Mouse (Mus musculus) heart, embryonic 10.5 days (tissue): ENCODE results near the gene Rasl12. TPM values are rescaled to one million over a fixed set of nuclear protein-coding genes. Genes with fewer than 3 reads are reported as not detected.

Experiments used
- DNase-seq: peaks from one replicate; pipeline ENCODE4 v3.0.0-alpha.2; 2017; ENCODE audit warnings: low spot score
- H3K27ac ChIP-seq: fragments of 300-500 bp; sonication (generic); 2 replicates; pipeline ENCODE4 v1.5.1; 2016; ENCODE audit warnings: mild to moderate bottlenecking
- H3K27me3 ChIP-seq: fragments of 300-500 bp; sonication (generic); 2 replicates; pipeline ENCODE4 v1.6.1; 2016; ENCODE audit warnings: mild to moderate bottlenecking; ENCODE audit not compliant: poor library complexity, insufficient read depth, severe bottlenecking
- H3K36me3 ChIP-seq: fragments of 300-500 bp; sonication (generic); 2 replicates; pipeline ENCODE4 v1.6.1; 2016; ENCODE audit warnings: mild to moderate bottlenecking, moderate library complexity
- H3K4me1 ChIP-seq: fragments of 300-500 bp; sonication (generic); 2 replicates; pipeline ENCODE4 v1.6.1; 2016; ENCODE audit warnings: mild to moderate bottlenecking
- H3K4me3 ChIP-seq: fragments of 300-500 bp; sonication (generic); 2 replicates; pipeline ENCODE4 v1.5.1; 2016; ENCODE audit warnings: mild to moderate bottlenecking, moderate library complexity
- H3K9me3 ChIP-seq: fragments of 300-500 bp; sonication (generic); 2 replicates; pipeline ENCODE4 v1.6.1; 2016; ENCODE audit warnings: mild to moderate bottlenecking, moderate library complexity
- WGBS: fragments of 180-500 bp; shearing (Covaris S2); methylation state at CpG from one replicate; pipeline ENCODE4 v1.1.7; 2016; 5-methylcytosine and 5-hydroxymethylcytosine counted together
- polyA plus RNA-seq: library from polyadenylated mRNA; unstranded; fragments of >200 nt; fragmentation: Nextera tagmentation; extraction: Ambion mirVana; gene quantifications from 2 replicates; pipeline ENCODE4 v1.2.1, GENCODE M21; 2016

The Rasl12 gene
- polyA plus RNA-seq, 1 experiment from 2014 or later: 3.9 TPM

DNA sequence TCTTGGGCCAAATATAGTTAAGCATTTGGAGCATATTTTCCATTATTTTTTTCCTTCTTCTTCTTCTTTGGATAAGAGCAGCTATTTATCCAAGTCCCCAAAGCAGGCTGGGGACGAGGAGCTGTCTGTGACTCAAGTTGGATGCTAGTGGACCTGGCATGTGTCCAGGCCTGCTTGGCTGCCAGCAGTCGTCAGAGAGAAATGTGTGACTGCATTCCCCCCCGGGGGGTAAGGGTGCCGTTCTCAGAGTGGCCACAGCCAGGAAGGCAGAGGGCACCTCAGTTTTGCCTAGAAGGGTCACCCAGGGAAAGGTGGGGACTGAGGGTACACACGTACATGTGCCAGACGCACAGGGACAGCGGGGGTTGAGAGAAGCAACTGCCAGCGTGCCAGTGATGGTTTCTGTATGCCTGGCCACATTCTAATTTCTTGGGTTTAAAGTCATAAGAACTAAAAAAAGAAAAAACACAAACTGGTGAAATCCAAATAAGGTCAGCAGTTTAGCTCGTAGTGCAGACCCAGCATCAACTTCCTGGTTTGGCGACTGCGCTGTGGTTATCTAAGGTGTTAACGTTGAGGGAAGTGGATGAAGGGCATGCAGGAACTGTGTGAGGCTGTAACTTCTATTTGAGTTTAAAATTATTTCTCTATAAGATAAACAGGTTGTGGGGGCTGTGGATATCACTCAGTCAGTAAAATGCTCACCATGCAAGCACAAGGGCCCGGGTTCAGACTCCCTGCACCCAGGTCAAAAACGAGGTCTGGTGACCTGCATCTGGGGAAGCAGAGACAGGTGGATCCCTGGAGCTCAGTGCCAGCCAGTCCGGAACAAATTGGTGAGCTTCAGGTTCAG is 6.3 kb downstream of the Rasl12 start:
- Histone ChIP-seq H3K36me3 (no peaks in the 10 kb centered on the region), H3K27ac (no peak overlapping the region), H3K4me3 (no peak overlapping the region), H3K4me1 (0 out of 2 replicates have a peak, but pooled peaks cover 4% of the 10 kb centered on the region), H3K9me3 (no peaks in the 10 kb centered on the region), H3K27me3 (no peaks in the 10 kb centered on the region)
- DNase-seq: no peak
- 65% methylated on average over 15 of the region's 15 CpGs for WGBS

DNA sequence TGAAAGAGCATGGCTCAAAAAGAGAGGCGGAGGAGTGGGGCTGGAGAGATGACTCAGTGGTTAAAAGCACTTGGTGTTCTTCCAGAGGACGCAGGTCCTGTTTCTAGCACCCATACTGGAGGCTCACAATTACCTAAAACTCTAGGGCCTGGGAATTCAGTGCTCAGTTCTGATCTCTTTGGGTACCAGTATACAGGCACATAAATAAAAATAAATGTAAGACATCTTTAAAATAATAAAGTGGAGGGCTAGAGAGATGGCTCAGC is 6.8 kb downstream of the Rasl12 start:
- H3K9me3 ChIP-seq: no peaks in the 10 kb centered on the region
- 82% methylated on average over 2 of the region's 2 CpGs for WGBS
- H3K27ac ChIP-seq: no peak overlapping the region
- 0 out of 2 replicates have a peak, but pooled peaks cover 4% of the 10 kb centered on the region for H3K4me1 ChIP-seq
- no peak overlapping the region for H3K4me3 ChIP-seq
- H3K36me3 ChIP-seq: no peaks in the 10 kb centered on the region
- H3K27me3 ChIP-seq: no peaks in the 10 kb centered on the region
- DNase-seq: no peak

DNA sequence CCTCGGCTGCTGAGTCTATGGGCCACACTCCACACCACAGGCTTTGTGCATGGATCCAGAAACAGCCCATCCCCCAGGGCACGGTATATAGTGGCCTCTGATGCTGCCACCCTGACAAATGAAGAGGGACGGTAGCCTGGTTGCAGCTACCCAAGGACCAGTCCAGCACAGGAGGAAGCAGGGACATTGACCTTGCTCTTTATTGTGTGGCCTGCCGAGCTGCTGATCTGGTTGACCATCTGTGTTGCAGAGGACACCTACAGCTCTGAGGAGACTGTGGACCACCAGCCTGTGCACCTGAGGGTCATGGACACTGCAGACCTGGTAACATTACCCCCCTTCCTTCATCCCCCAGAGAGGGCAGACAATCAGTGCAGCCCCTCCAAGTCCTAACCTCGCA is 9.0 kb downstream of the Rasl12 start:
- no peaks in the 10 kb centered on the region for H3K9me3 ChIP-seq
- WGBS: 76% methylated on average over 5 of the region's 5 CpGs
- H3K36me3 ChIP-seq: no peaks in the 10 kb centered on the region
- no peak overlapping the region for H3K4me3 ChIP-seq
- H3K4me1 ChIP-seq: 0 out of 2 replicates have a peak, but pooled peaks cover 4% of the 10 kb centered on the region
- no peaks in the 10 kb centered on the region for H3K27me3 ChIP-seq
- H3K27ac ChIP-seq: no peak overlapping the region
- DNase-seq: no peak

DNA sequence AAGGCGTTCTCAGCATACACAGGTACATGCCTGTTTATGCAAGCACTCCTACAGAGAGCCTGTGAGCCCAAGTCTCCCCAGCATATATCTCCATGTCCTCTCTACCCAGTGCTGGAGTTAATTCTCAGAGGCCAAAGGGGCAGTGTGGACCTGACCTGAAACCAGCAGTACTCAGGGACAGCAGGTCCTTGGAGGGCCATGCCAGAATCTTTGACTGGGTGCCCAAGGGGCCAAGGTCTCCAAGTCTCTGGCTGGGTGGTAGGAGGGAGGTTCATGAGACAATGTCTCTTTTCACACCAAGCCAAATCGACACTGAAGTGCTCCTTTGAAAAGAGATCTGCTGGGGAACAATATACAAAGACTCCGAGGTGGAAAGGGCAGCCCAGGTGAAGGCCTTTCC is 9.6 kb downstream of the Rasl12 start:
- Histone ChIP-seq H3K4me1 (0 out of 2 replicates have a peak, but pooled peaks cover 4% of the 10 kb centered on the region), H3K9me3 (no peaks in the 10 kb centered on the region), H3K27me3 (no peaks in the 10 kb centered on the region), H3K27ac (no peak overlapping the region), H3K4me3 (no peak overlapping the region), H3K36me3 (no peaks in the 10 kb centered on the region)
- no peak for DNase-seq
- 80% methylated on average over 3 of the region's 3 CpGs for WGBS

DNA sequence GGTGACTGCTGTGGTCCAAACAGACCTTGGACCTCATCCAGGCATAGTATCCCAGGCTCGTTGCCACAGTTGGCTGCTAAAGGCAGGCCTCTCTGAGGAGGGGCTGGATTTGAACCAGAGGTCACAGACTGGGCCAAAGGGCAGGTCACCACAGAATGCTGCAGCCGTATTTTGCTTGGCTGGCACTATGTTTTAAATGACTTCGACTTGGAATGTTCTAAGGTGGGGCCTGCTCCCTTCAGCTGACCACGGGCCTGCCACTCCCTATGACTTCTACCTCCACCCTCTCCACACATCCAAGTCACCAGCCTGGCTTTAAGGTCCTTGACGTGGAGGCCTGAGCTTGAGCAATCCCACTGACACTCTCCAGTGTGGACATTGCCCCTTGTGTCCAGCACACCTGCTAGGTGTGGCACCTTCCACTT is 10.6 kb downstream of the Rasl12 start:
- Histone ChIP-seq H3K4me3 (no peak overlapping the region), H3K36me3 (no peaks in the 10 kb centered on the region), H3K27me3 (no peaks in the 10 kb centered on the region), H3K9me3 (no peaks in the 10 kb centered on the region), H3K4me1 (0 out of 2 replicates have a peak, but pooled peaks cover 4% of the 10 kb centered on the region), H3K27ac (no peak overlapping the region)
- 71% methylated on average over 5 of the region's 5 CpGs for WGBS
- no peak for DNase-seq

DNA sequence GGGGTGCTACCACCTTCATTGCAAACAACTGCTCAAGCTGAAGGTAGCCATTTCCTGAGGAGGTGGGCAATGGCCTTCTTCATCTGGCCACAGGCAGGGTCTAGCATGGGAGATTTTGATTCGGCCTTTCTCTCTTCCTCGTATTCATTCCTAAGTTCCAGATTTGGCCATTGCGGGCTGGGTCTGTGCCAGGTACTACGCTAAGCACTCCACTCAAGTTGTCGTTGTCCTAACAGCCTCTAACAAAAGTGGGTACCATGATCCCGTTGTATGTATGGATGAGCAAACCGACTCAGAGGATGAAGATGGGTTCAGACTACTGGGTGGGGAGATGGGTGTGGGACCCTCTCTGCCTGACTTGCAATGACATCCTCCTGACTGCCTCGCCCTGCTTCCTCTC is 12.1 kb downstream of the Rasl12 start:
- H3K9me3 ChIP-seq: no peaks in the 10 kb centered on the region
- no peaks in the 10 kb centered on the region for H3K27me3 ChIP-seq
- DNase-seq: no peak
- 84% methylated on average over 8 of the region's 8 CpGs for WGBS
- no peaks in the 10 kb centered on the region for H3K36me3 ChIP-seq
- no peak overlapping the region for H3K27ac ChIP-seq
- H3K4me3 ChIP-seq: no peak overlapping the region
- H3K4me1 ChIP-seq: no peaks in the 10 kb centered on the region

DNA sequence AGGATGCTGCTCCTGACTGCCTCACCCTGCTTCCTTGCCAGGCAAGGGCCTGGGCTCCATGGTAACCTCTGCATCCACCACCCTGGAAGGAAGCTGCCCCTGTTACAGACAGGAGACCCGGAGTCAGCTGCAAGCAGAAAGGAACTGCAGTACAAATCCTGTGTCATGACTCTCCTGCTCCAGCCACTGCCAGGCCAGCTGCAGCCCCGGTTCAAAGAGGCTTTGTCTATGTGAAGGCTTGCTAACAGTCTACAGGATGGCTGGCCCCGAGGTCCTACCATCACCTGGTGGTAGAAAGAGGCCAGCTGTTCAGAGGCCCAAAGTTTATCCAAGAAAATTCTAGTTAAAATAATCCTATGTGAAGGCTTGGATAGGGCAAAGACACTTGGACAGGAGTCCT is 13.0 kb downstream of the Rasl12 start:
- Histone ChIP-seq H3K36me3 (no peaks in the 10 kb centered on the region), H3K27me3 (no peaks in the 10 kb centered on the region), H3K9me3 (no peaks in the 10 kb centered on the region), H3K27ac (no peak overlapping the region), H3K4me1 (no peaks in the 10 kb centered on the region), H3K4me3 (no peak overlapping the region)
- WGBS: 67% methylated on average over 3 of the region's 3 CpGs
- DNase-seq: no peak

DNA sequence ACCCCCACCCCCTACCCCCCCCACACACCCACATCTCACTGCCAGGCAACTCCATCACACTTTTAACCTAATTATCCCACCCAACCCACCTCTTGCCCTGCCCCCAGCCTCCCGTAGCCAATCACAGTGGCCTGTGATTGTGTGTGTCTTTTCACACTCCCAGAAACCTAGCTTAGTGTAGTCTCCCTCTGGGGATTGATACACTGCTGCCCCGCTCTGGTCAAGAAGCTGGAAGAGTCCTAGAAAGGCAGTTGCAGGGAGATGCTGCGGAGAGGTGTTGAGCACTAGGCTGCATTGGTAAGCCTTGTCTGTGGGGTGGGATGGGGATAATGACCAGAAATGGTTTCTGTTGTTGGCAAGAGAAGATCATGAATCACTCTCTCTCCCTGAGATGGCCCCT is 19.4 kb downstream of the Rasl12 start:
- WGBS: 33% methylated on average over 3 of the region's 3 CpGs
- Histone ChIP-seq H3K9me3 (no peaks in the 10 kb centered on the region), H3K27me3 (no peaks in the 10 kb centered on the region), H3K27ac (no peak overlapping the region), H3K4me1 (no peaks in the 10 kb centered on the region), H3K4me3 (no peak overlapping the region), H3K36me3 (no peaks in the 10 kb centered on the region)
- DNase-seq: no peak

DNA sequence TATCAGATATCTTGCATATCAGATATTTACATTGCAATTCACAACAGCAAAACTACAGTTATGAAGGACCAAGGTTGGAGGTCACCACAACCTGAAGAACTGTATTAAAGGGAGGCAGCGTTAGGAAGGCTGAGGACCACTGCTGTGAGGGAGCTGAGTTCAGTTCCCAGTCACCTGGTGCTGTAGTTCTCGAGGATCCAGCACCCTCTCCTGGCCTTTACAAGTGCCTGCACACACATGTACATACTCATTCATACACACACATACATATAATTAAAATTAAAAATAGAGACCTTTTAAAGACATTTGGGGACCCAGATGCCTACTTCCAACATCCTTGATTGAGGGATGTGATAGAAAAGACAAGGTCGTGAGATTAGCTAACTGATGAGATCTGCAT is 21.3 kb downstream of the Rasl12 start:
- 70% methylated on average over 3 of the region's 3 CpGs for WGBS
- no peak overlapping the region for H3K4me3 ChIP-seq
- no peaks in the 10 kb centered on the region for H3K27me3 ChIP-seq
- no peaks in the 10 kb centered on the region for H3K36me3 ChIP-seq
- H3K4me1 ChIP-seq: no peaks in the 10 kb centered on the region
- no peak overlapping the region for H3K27ac ChIP-seq
- no peak for DNase-seq
- no peaks in the 10 kb centered on the region for H3K9me3 ChIP-seq

DNA sequence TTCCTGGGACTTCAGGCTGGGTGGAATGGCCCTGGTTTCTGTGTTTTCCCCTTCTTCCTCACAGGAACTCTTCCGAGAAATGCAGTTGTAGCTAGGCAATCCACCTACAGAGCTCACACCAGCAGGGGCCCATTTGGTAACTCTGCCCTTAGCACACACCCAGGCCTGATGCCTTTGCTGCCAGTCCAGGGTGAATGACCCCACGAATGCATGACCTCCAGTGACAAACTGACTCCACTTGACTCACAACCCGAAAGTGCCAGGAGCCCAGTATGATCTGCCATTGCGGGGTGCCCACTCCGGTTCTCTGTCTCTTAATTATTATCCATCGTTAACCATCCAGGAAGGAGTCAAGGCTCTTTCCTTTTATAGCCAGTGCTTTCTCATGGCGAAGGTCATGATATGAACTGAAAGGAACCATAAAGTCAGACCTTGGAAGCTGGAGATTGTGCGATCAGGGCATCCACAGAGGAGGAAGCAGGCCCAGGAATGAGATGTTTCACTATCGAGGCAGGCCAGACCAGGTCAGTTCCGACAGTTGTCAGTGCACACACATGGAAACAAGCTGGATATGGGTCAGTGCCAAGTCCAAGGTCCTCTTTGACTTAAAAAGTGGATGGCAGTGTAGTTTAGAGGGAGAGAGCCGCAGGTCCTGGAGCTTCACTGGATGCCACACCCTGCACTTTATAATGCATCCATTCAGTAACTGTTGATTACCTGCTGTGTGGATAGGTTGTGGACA is 24.6 kb downstream of the Rasl12 start, which contains the start of gene Slc51b:
TSS of gene Slc51b (minus strand) at position 196 of the 742 bp plus-strand sequence.
- no peak within 1 kb of the TSS for H3K27ac ChIP-seq
- no peaks in the 10 kb centered on the region for H3K36me3 ChIP-seq
- no peak within 1 kb of the TSS for H3K4me3 ChIP-seq
- no peaks in the 10 kb centered on the region for H3K4me1 ChIP-seq
- no peak for DNase-seq
- WGBS: 79% methylated on average over 11 of the region's 11 CpGs
- H3K9me3 ChIP-seq: no peaks in the 10 kb centered on the region
- H3K27me3 ChIP-seq: no peaks in the 10 kb centered on the region

DNA sequence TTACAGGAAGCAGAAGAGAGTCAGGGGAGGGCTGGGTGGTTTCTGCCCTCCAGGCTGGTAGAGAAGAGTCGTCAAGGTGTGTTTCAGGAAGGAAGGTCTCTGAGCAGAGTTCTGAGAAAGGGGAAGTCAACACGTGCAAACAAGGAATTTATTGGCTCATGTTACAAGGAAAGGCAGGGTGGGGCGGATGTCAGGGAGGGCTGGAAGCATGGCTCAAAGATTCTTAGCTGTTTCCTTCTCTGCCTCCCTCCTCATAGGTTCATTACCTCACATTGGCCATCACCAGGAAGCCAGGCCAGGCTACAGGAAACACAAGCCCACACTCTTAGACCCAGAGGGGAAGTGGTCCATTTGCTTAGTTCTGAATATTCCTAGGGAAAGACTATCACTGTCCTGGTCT is 26.1 kb downstream of the Rasl12 start:
- no peaks in the 10 kb centered on the region for H3K9me3 ChIP-seq
- no peaks in the 10 kb centered on the region for H3K36me3 ChIP-seq
- no peak overlapping the region for H3K4me3 ChIP-seq
- H3K4me1 ChIP-seq: no peaks in the 10 kb centered on the region
- H3K27ac ChIP-seq: no peak overlapping the region
- 36% methylated on average over 3 of the region's 3 CpGs for WGBS
- no peaks in the 10 kb centered on the region for H3K27me3 ChIP-seq
- DNase-seq: no peak

DNA sequence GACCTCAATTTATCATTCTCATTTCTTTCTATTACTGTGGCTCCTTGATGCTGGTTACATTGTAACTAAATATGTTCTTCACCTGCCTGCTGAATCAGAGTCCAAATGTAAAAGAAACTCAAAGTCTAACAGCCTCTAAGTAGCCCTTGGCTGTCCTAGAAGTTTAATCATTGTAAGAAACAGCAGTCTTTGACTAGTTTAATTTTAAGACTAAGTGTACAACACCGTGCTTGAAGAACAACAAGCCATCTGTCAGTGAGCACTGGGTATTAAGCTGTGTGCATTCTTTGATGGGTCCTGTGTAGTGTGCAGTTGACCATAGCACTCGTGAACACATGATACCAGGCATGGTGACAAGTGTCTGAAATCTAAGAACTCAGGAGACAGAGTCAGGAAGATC is 29.2 kb downstream of the Rasl12 start:
- Histone ChIP-seq H3K4me1 (no peaks in the 10 kb centered on the region), H3K36me3 (no peaks in the 10 kb centered on the region)
- 70% methylated on average over 2 of the region's 2 CpGs for WGBS

DNA sequence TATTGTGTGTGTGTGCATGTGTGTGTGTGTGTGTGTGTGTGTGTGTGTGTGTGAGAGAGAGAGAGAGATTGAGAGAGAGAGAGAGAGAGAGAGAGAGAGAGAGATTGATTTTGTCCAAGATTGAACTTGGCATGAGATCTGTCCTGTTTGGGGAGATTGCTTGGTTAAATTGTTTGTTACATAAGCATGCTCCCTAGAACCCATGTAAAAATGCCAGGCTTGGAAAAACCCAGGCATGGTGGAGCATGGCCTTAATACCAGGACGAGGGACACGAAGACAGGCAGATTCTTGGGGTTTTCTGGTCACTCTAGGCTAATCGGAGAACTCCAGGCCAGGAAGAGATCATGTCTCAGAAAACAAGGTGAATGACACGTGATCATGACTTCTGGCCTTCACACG is 29.7 kb downstream of the Rasl12 start:
- Histone ChIP-seq H3K4me1 (no peaks in the 10 kb centered on the region), H3K27me3 (0 out of 2 replicates have a peak, but pooled peaks cover 2% of the 10 kb centered on the region), H3K9me3 (no peaks in the 10 kb centered on the region), H3K27ac (no peak overlapping the region), H3K36me3 (no peaks in the 10 kb centered on the region), H3K4me3 (no peak overlapping the region)
- WGBS: 79% methylated on average over 5 of the region's 5 CpGs
- DNase-seq: no peak

More for the DNA sequence above, 29.2 kb downstream of the Rasl12 start:
- DNase-seq: no peak
- H3K27me3 ChIP-seq: no peaks in the 10 kb centered on the region
- H3K27ac ChIP-seq: no peak overlapping the region
- no peaks in the 10 kb centered on the region for H3K9me3 ChIP-seq
- H3K4me3 ChIP-seq: no peak overlapping the region
